25 mouse cellular contexts compared by ENCODE assay signal in genomic region chr7:138326760-138327159, GRCm38 (mm10).
DNase-seq lines count a peak whose midpoint lies in the region; ATAC-seq lines count a peak whose summit lies in the region.
"Had no signal": no experiment of that assay in that cellular context is flagged by ENCODE, and none has a peak within 500 bp of the region (broad histone marks: within the 10 kb centered on the region; RNA-seq: fewer than 3 reads in every experiment).

No protein-coding gene starts in this region.

- WGBS in midbrain, embryonic 12.5 days, result 39% methylated on average over 3 of the region's 3 CpGs
- WGBS in midbrain, embryonic 13.5 days, result 32% methylated on average over 3 of the region's 3 CpGs
- WGBS in hindbrain, embryonic 16.5 days, result 23% methylated on average over 3 of the region's 3 CpGs

- H3K4me2 ChIP-seq in midbrain, embryonic 12.5 days (replicated peaks), result no peak overlapping the region
- no peak overlapping the region for H3K4me2 ChIP-seq in midbrain, embryonic 13.5 days (replicated peaks)
- no peak overlapping the region for H3K4me2 ChIP-seq in hindbrain, embryonic 16.5 days (ENCODE audit: low read length)
- H3K4me2 ChIP-seq: forebrain, embryonic 13.5 days; heart, embryonic 12.5 days; kidney, embryonic 15.5 days; limb, embryonic 12.5 days; liver, embryonic 15.5 days; lung, embryonic 15.5 days; neural tube, embryonic 12.5 days had no signal

- DNase-seq in heart, adult 11 months, result peak; percentile 41
- DNase-seq in heart, postnatal 14 days, result no peak
- no peak for DNase-seq in retina, postnatal 1 day
- DNase-seq: adrenal gland, adult 8-10 months; B cell, adult 2 months; cerebellum, adult 8-10 months; cerebellum, postnatal 25 days; gastrocnemius, adult 2 months; gastrocnemius, postnatal 36 days; heart, adult 2 months; kidney, adult 18-20 months; kidney, postnatal 25 days; midbrain, embryonic 14.5 days; thymus, postnatal 4 days had no signal

- H3K9ac ChIP-seq in midbrain, embryonic 12.5 days (replicated peaks), result no peak overlapping the region
- H3K9ac ChIP-seq in midbrain, embryonic 13.5 days (replicated peaks), result no peak overlapping the region
- no peak overlapping the region for H3K9ac ChIP-seq in hindbrain, embryonic 16.5 days (ENCODE audit: low read depth, low read length)
- H3K9ac ChIP-seq: forebrain, embryonic 13.5 days; heart, embryonic 12.5 days; kidney, embryonic 15.5 days; limb, embryonic 12.5 days; liver, embryonic 15.5 days; lung, embryonic 15.5 days; neural tube, embryonic 12.5 days had no signal

- no peaks in the 10 kb centered on the region for H3K9me3 ChIP-seq in midbrain, embryonic 12.5 days
- no peaks in the 10 kb centered on the region for H3K9me3 ChIP-seq in midbrain, embryonic 13.5 days
- no peaks in the 10 kb centered on the region for H3K9me3 ChIP-seq in hindbrain, embryonic 16.5 days (ENCODE audit: control insufficient read depth, low read length)
- H3K9me3 ChIP-seq: forebrain, embryonic 13.5 days; heart, embryonic 12.5 days; kidney, embryonic 15.5 days; limb, embryonic 12.5 days; liver, embryonic 15.5 days; lung, embryonic 15.5 days; neural tube, embryonic 12.5 days had no signal

- H3K4me3 ChIP-seq in midbrain, embryonic 12.5 days, result no peak overlapping the region
- H3K4me3 ChIP-seq in midbrain, embryonic 13.5 days (replicated peaks), result no peak overlapping the region
- H3K4me3 ChIP-seq in hindbrain, embryonic 16.5 days (ENCODE audit: low read length), result no peak overlapping the region
- H3K4me3 ChIP-seq: forebrain, embryonic 13.5 days; gastrocnemius, adult 2 months; heart, adult 2 months; heart, embryonic 12.5 days; kidney, embryonic 15.5 days; left cerebral cortex, adult 2 months; limb, embryonic 12.5 days; liver, embryonic 15.5 days; lung, embryonic 15.5 days; neural tube, embryonic 12.5 days had no signal

- no peak for ATAC-seq in midbrain, embryonic 12.5 days (ENCODE audit: low FRiP score, low read depth)
- no peak for ATAC-seq in midbrain, embryonic 13.5 days
- 0 out of 2 replicates have a peak, but pooled peaks have one; percentile 27 for ATAC-seq in hindbrain, embryonic 16.5 days
- ATAC-seq: forebrain, embryonic 13.5 days had no signal

- no peaks in the 10 kb centered on the region for H3K36me3 ChIP-seq in midbrain, embryonic 12.5 days
- no peaks in the 10 kb centered on the region for H3K36me3 ChIP-seq in midbrain, embryonic 13.5 days
- H3K36me3 ChIP-seq in hindbrain, embryonic 16.5 days (ENCODE audit: control insufficient read depth, insufficient read depth, low read length), result no peaks in the 10 kb centered on the region
- H3K36me3 ChIP-seq: heart, embryonic 12.5 days; kidney, embryonic 15.5 days; limb, embryonic 12.5 days; liver, embryonic 15.5 days; lung, embryonic 15.5 days; neural tube, embryonic 12.5 days had no signal

- H3K27me3 ChIP-seq in midbrain, embryonic 12.5 days, result no peaks in the 10 kb centered on the region
- H3K27me3 ChIP-seq in midbrain, embryonic 13.5 days, result no peaks in the 10 kb centered on the region
- no peaks in the 10 kb centered on the region for H3K27me3 ChIP-seq in hindbrain, embryonic 16.5 days (replicated peaks; ENCODE audit: control insufficient read depth, insufficient read depth, low read length)
- H3K27me3 ChIP-seq: forebrain, embryonic 13.5 days; heart, embryonic 12.5 days; kidney, embryonic 15.5 days; limb, embryonic 12.5 days; liver, embryonic 15.5 days; lung, embryonic 15.5 days; neural tube, embryonic 12.5 days had no signal

- peaks cover 18% of the 10 kb centered on the region for H3K4me1 ChIP-seq in midbrain, embryonic 12.5 days
- H3K4me1 ChIP-seq in midbrain, embryonic 13.5 days (replicated peaks), result peaks cover 18% of the 10 kb centered on the region
- H3K4me1 ChIP-seq in hindbrain, embryonic 16.5 days (ENCODE audit: control insufficient read depth, insufficient read depth, low read depth, low read length), result peaks cover 6% of the 10 kb centered on the region
- H3K4me1 ChIP-seq: heart, embryonic 12.5 days; limb, embryonic 12.5 days; liver, embryonic 15.5 days; lung, embryonic 15.5 days had no signal

- intact Hi-C loops in heart, postnatal 14 days (cut with DNase I), result no loop called here

- 0 out of 2 replicates have a peak overlapping the region, but pooled peaks have one; percentile 15 for H3K27ac ChIP-seq in midbrain, embryonic 12.5 days (replicated peaks)
- H3K27ac ChIP-seq in midbrain, embryonic 13.5 days, result no peak overlapping the region
- no peak overlapping the region for H3K27ac ChIP-seq in hindbrain, embryonic 16.5 days (ENCODE audit: low read depth, low read length)
- H3K27ac ChIP-seq: forebrain, embryonic 13.5 days; gastrocnemius, adult 2 months; heart, adult 2 months; kidney, embryonic 15.5 days; left cerebral cortex, adult 2 months; limb, embryonic 12.5 days; liver, embryonic 15.5 days; lung, embryonic 15.5 days; neural tube, embryonic 12.5 days had no signal
